Mouse (Mus musculus): Measurements from ENCODE around the gene Slc26a10.
"Not testable (repeated sequence)": the region's sequence is repeated elsewhere in the genome, so short reads cannot be mapped to it uniquely, and the experiment has no call there.

The Slc26a10 gene

DNA sequence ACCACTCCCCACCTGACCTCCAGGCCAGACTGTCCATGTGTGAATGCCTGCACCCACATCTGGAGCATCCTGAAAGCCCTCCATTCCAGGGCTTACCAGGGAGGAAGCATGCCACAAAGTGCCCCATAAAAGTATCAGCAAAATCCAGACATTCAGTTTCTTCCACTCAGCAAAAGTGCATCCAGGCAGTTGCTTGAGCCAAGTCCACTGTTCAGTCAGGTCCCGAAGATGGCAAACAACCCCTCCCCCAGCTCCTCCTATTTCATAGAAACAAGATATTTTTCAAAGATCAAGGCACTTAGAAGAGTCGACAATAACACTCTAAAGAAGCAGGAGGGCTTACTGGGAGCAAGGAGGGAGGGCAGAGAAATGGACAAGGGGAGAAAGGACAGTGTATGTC lies 18.0 kb upstream of the Slc26a10 start:
- DNase-seq (ENCODE audit: low spot score) = no peak

DNA sequence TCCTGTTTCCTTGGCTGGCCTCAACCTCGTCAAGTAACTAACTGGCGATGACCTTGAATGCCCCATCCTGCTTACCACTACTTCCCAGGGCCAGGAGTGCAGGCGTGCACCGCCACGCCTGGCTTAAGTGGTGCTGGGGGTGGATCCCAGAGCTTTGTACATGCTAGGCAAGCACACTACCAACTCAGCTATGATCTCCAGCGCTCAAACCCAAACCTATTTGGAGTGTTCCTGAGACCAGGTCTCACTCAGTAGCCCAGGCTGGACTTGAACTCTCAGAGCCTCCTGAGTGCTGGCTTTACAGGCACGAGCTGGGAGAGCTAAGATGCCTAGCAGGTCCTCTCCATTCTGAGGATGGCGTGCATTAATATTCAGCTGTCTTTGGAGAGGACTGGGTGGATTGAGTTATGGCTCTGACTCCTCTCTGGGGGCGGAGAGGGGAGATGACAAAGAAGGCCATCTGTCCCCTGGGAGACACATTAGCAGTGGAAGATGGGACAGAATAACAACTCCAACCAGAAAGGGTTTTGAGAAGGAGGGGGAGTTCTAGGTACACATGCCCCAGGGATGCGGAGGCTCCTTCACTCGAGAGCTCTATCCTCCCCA lies 17.2 kb upstream of the Slc26a10 start:
- no peak for DNase-seq (ENCODE audit: low spot score)

DNA sequence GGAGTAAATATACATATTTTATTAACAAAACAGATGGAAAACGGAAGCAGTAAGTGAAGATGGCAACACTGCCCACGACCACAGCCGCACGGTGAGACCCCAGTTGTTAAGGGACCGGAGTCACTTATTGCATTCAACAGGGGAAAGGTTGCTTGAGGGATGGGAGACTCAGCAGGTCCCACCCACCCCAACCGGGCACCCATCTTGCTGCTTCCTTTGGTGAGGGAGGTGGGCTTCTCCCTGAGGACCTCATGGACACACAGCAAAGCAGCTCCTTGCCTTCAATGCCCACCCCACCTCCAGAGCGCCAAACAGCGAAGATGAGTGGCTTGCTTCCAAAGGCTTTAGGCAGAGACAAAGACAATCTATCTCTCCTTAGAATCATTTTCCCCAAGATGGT lies 16.7 kb upstream of the Slc26a10 start:
- DNase-seq (ENCODE audit: low spot score) = no peak

DNA sequence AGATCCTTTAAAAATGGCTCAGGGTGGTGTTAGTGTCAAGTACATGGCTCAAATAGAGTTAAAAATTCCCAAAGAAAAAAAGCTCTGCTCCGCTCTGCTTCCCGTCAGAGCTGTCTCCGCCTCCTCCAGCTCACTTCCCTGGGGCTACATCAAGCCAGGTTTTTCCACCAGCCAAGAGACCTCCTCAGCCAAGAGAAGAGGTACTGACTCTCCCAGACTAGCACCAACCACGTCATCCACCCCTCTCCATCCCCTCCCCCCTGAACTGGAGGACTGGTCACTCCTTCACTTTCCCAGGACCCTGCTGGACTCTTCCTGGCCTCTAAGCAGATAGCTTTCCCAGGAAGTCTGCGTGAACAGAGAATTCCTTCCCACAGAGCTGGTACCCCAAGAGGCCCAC lies 15.9 kb upstream of the Slc26a10 start:
- DNase-seq (ENCODE audit: low spot score) = no peak

DNA sequence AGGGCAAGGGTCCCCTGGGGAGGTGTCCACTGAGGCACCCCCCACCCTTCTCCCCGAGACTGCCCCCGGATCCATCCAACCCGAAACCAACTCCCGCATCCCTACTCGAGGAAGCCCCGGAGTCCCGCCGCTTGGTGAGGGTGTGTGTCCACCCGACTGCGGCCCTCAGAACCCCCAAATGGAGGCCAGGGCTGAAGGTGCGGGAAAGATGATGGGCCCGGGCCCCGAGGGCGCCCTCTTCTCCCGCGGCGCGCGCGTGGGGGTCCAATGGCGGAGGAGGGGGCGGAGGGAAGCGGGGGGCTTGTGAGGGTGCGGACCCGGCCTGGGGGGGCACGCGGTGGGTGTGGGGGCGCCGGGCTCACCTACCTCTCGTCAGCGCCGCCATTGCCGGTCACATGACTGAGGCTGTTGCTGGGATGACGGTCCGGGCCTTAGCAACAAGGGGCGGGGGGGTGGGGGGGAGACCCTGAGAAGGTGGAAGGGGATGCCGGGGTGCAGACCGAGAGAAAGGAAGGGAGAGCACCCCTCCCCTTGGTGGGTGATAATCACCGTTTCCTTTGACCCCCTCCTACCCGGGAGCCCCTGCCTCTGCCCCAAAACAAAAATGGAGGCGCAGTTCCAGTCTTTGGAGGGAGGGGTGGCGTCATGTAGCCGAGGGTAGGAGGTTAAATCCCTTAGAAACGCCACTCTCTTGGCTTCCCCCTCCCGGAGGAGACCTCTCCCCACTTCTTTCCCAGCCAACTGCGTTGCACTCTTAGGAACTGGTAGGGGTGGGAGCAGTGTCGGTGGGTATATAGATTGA lies 15.1 kb upstream of the Slc26a10 start, which contains the start of gene Dtx3:
Dtx3 (minus strand) TSS at position 401 of the 802 bp plus-strand sequence.
- DNase-seq (ENCODE audit: low spot score) = no peak

DNA sequence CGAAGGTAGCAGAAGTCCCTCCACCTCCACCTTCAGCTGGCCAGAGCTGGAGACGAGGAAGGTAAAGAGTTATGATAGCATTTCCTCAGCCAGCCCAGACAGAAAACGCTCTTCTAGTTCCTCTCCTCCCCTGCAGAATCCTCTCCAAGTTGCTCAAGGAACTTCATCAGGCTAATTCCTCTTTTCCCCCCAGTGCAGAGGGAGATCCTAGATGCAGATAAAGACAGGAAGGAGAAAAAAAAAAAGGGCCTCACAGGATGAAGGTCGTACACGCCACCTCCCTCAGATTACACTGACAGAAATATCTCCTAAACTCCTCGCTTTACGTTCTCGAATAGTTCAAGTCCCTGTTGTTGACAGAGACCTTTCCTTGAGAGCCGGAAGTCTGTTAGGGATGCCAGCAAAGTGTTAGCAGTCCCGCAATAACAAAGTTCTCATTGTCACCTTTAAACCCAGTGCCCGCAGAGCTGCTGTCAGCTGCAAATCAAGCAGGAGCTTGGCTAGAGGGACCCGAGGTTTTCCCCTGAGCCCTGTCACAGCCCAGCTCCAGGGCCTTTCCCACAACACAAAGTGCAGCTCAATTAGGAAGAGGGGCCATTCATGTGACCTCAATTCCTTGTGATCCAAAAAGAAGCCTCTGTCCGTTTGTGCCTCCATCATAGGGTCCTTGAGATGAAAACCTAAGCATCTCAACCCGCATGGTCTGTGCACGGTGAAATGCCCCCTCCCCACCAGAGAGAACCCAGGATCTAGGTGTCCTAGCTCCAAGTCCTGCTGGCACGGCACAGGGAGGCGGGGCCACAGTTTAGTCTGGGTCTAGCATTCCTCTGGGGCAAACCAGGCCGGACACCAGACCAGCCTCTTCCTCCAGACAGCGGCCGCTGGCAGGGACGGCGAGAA lies 14.2 kb upstream of the Slc26a10 start:
- DNase-seq (ENCODE audit: low spot score) = no peak

DNA sequence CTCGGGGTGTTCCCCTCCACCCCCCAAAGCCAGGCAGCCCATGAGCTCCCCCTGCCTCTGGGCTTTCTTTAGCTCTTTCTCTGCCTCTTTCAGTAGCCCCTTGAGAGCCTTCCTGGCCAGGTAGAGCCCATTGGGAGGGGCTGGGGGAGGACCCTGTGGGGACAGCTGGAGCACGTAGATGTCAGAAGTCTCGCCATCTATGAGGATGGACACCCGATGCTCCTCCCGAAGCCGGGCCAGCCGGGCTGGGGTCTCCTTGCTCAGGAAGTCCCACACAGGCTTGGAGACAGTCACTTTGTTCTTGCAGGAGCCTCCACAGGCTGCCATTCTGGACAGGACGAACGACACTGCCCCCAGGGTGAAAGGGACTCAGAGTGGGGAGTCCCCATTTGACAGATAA lies 12.6 kb upstream of the Slc26a10 start:
- no peak for DNase-seq (ENCODE audit: low spot score)

DNA sequence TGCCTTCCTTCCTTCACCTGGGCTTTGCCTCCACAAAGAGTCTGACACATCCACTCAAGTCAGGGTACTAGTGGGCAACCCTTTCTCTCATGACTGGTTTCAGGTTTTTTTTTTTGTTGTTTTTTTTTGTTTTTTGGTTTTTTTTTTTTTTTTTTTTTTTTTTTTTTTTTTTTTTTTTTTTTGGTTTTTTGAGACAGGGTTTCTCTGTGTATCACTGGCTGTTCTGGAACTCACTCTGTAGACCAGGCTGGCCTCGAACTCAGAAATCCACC lies 11.5 kb upstream of the Slc26a10 start:
- not testable (repeated sequence) for DNase-seq (ENCODE audit: low spot score)

DNA sequence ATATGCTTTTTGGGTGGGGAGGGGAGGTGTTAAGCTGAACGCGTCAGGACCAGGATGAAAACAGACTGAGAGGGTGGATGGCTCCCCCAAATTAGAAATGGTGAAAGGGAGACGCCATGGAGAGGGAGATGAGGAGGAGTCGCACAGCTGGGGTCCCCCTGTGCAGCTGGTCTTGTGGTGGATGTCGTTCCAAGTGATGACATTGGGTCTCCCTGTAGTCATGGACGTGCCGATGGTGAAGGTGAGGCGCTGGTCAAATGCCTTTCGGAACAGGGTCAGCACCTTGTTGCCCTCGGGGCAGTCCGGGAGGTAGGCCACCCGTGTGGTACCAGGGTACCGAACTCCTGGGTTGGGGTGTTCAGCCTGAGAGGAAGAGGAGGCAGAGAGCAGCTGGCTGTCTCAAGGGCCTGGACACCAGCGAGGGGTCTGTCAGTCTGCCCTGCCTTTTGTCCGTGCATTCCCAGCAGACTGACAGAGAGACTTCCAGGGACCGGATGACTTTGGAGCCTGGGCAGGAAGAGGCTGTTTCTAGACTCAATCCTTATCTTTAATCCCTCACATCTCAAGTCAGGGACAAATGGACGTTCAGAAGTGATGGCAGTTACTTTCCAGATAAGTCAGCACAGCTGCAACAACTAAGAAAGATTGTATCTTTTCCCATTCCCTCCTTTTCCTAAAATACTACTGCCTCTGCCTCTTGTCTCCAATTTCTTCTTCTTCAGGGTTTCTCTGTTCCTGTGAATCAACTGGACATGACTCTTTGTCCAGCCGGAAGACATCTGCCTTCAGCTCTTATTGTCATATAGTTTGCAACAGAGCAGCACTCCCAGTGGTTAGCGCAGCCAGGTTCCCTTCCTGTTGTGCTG lies 11.0 kb upstream of the Slc26a10 start:
- no peak for DNase-seq (ENCODE audit: low spot score)

DNA sequence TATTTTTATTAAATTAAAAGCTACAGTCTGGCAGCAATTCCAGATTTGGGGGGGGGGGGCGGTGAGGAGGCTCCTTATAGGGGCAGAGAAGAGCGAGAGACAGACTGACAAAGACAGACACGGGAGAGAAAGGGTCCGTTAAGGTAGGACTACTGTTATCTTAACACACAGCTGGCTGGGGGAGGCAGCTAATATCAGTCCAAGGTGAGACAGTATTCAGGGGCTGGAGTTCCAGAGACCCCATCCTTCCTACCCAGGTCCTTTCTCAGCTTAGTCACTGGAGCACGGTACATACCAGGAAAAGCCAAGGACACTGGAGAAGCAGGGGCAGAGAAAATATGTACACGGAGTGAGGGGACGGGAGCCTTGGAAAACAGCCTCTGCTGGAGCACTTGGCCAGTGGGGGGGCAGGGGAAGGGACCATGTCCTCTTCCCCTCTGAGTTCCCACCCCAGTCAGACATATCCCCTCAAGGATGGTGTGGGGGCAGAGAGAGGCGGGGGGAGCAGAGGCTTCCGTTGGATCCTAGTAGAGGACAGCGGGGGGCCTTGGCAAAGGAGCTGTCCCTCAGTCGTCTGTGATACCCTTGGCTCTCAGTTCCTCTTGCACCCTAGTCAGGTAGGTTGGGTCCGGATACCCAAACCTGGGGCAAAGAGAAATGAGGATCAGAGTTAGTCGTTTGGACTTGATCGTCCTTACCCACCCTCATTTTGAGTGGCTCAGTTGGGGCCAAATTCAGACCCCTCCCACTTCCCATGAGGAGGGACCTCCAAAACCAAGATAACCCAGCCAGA lies 10.1 kb upstream of the Slc26a10 start:
- DNase-seq (ENCODE audit: low spot score) = no peak

DNA sequence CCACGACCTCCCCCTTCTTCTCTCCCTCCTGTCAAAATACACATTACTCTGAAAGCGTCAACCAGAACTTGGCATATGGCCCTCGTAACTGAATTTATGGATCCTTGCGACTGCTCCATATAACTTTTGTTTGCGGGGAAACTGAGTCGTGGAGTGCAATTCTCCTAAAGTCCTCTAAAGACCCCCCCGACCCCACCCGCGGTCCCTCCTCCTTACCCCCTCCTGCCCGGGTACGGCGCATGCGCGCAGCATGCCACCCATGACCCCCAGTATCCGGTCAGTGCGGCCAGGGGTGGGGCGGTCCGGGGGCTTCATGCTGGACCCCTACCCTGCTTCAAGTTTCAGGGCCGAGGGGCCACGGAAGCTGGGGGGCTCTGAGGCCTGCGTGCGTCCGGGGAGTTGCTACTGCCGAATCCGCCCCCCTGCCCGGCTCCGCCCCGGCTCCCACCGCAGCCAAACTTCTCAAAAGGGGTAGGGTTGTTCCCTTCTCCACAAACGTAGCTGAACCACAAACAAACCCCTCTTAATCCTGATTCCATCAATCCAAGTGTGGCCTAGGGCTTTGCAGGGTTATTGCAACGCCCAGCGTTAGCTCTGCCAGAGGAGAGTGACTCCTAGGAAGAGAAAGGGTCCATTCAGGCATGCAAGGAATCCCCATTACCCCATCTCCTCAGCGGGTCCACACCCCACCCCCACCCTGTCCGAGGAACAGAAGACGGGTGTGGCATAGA lies 9.4 kb upstream of the Slc26a10 start, which contains the start of gene Arhgef25:
Arhgef25 (minus strand) TSS at position 433 of the 731 bp plus-strand sequence.
- no peak for DNase-seq (ENCODE audit: low spot score)

DNA sequence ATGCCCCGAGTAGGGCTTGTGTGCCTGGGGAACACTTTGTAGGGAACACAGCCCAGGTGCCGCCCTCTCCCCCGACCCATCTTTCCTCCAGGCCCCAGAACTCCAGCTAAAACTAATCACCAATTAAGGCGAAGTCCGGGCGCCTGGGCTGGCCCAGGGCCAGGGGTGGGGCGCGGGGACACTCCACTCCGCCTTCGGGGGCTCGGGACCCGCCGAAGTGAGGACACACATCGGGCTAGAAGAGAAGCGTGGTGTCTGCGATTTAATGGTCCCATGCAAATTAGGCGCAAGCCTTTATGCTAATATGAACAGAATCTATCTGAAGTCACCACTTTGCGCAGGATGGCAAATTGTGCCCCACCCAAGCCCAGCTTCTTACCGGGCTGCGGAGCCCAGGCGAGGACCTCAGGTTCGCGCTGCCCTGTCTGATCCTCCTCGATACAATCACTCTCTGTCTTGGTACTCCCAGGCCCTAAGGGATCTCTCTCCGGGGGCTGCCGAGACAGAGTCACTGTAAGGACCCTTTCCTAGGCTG lies 8.7 kb upstream of the Slc26a10 start:
- no peak for DNase-seq (ENCODE audit: low spot score)

DNA sequence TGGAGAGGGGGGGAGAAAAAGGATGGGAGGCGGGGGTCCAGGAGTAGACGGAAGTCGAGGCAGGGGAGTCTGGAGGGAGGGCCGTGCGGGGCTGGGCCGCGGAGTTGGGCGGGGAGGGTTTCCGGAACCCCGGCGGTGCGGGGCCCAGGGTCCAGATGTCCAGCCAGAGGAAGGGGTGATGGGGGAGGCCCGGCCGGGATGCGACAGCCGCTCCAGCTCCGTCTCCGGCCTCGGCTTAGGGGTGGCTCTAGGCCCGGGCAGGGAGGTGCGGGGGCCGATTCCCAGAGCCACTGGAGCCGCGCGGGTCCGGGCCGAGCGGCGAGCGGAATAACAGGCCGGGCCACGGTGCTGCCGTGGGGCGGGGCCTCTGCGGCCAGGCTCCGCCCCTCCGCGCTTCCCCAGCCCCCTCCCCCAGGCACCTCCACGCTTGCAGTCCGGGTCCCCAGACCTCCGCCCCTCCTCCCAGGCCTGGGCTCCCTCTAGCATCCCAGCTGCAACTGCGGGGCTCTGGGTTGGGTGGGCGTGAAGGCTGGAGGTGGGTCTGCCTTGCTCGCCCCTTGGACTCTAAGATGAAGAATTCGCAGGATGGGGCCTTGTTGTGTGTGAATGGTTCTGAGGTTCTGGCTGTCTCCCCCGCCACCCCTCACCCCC lies 8.1 kb upstream of the Slc26a10 start:
- no peak for DNase-seq (ENCODE audit: low spot score)

DNA sequence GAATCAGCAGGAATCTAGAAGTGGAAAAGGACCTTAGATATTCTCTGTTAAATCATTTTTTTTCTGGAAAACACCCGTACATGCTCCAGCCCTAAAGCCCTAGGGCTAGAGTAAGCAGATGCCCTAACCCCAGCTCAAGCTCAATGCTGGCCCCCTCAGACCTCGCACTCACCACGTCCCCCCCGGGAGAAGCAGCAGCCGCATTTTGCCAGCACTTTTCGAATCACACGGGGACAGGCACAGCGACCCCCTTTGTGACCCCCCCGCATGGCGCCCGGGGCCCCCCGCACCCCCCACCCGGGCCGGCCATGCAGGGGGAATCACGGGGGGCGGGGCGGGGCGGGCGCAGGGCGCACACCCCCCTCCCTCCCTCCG lies 7.6 kb upstream of the Slc26a10 start:
- no peak for DNase-seq (ENCODE audit: low spot score)

DNA sequence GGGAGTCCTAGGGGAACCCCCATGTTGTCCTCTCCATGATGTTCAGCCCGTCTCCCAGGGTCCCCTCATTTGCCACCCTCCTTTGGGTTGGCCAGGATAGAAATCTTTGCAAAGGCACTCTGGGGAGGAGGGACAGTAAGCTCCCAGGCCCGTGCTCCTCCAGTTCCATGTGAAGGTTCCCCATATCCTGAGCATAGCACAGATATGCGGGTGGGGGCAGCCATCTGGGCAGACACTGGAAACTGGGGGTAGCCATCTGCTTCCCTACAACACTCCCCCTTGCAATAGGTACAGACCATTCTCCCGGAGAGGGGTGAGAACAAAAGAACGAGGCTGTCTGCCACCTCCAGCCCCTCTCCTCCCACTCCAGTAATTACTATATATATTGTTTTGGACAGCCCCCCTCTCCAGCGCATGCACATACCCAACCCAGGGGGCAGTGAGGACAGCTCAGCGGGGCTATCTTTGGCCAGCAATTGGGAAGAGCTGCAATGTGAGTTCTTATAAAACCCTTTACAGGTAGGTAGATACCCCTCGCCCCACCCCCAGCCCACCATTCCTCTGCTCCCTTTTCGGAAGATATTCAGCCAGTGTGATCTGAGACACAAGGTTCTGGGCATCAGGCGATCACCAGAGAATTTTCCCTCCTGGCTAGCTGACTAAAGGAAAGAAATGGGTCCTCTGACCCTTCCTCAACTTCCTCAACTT lies 7.1 kb upstream of the Slc26a10 start:
- DNase-seq (ENCODE audit: low spot score) = no peak

DNA sequence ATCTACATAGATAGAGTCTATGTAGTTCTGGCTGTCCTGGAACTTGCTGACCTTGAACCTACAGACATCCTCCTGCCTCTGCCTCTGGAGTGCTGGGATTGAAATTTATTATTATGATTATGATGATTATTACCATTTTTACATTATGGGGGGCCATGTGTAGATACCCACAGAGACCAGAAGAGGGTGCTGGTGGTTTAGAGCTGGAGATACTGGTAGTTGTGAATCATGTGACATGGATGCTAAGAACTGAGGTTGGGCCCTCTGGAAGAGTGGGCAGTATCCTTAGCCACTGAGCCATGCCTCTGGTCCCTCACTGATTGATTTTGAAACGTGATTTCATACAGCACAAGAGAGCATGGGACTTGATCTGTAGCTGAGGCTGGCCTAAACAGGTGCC lies 6.0 kb upstream of the Slc26a10 start:
- DNase-seq (ENCODE audit: low spot score) = no peak

DNA sequence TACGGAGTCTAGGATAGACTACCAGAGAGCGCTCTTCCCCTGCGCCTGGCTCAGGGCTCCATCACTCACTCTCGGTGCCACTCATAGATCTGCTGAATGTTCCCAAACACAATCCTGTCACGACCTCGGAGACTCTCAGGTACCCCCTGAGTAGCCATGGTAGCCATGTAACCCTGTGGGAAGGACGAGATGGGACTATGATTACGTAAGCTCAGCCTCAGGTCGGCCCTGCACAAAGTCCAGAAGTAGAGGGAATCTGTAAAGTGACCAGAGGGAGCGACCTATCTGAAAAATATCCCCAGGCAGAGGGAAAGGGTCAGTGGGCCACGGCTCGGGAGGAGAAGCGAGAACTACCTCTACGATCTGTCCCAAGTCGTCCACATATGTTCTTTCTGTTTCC lies 5.1 kb upstream of the Slc26a10 start:
- DNase-seq (ENCODE audit: low spot score) = no peak

DNA sequence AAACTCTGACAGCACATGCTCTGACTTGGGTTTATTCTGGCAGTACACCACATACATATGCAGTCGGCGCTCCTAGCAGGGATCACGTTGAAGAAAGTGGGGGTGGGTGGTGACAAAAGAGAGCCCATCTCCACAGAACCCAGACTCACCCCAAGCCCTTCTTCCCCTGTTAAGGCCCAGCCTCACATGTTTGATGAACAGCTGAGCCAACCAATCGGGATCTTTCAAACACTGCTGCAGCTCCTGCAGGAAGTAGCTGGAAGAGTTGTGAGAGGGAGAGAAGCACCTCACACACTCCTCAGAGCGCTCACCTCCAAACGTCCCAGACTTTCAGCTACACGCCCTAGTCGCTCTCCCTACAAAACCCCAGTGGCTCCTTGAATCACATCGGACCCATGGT lies 4.7 kb upstream of the Slc26a10 start:
- no peak for DNase-seq (ENCODE audit: low spot score)

DNA sequence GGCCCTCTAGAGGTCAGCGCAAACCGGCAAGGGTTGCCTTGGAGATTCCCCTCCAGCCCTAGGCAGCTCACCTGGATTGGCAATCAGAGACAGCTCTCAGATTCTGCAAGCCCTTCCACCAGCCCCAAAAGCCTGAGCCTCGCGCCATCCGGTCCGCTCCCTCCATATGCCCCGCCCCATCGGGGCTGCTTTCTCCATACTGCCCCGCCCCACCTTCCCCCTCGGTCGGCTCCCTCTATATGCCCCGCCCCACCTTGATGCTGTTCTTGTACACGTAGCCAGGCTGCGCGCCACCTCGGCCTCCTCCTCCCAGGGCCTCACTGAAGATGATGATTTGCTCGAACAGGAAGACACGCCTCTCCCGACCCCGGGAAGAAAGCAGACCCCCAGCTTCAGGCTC lies 3.3 kb upstream of the Slc26a10 start:
- DNase-seq (ENCODE audit: low spot score) = no peak
